Mouse (Mus musculus) stomach, postnatal 0 days (tissue): Measurements from ENCODE around the gene Tnrc18.

Experiments used
- CTCF ChIP-seq: IDR thresholded peaks from 2 replicates; pipeline ENCODE4 v1.5.1; 2016; ENCODE audit warnings: antibody characterized with exemption, low read depth, mild to moderate bottlenecking, moderate library complexity
- EP300 ChIP-seq: optimal IDR thresholded peaks from 2 replicates; pipeline ENCODE3; 2016; ENCODE audit warnings: antibody characterized with exemption

- TF ChIP-seq EP300 (no peak), CTCF (no peak)
These were observed 125.2 kb downstream of the Tnrc18 start, which contains the start of gene Slc29a4 for GRCm38 (mm10) chr5:142692248-142692647.
